Mouse (Mus musculus) urinary bladder, postnatal 25 days (tissue): ENCODE results near the gene Rgs9.

Source experiments
- DNase-seq: peaks from one replicate; pipeline ENCODE4 v3.0.0; 2022; ENCODE audit warnings: low spot score

Rgs9 gene

GRCm38 (mm10) chr11:109238671-109239070 is 59.3 kb downstream of the Rgs9 start:
- DNase-seq, result no peak

GRCm38 (mm10) chr11:109237796-109238195 is 60.1 kb downstream of the Rgs9 start:
- no peak for DNase-seq

- DNase-seq, result no peak
Measured at GRCm38 (mm10) chr11:109233627-109234026, 64.3 kb downstream of the Rgs9 start.

- no peak for DNase-seq
Measured at GRCm38 (mm10) chr11:109232811-109233210, 65.1 kb downstream of the Rgs9 start.

GRCm38 (mm10) chr11:109227139-109227538 is 70.8 kb downstream of the Rgs9 start:
- DNase-seq, result no peak

GRCm38 (mm10) chr11:109221209-109222007 is 76.5 kb downstream of the Rgs9 start:
- DNase-seq, result no peak

GRCm38 (mm10) chr11:109218722-109219430 is 79.1 kb downstream of the Rgs9 start:
- DNase-seq, result no peak

- DNase-seq, result no peak
Measured at GRCm38 (mm10) chr11:109217827-109218536, 79.9 kb downstream of the Rgs9 start.

- no peak for DNase-seq
Measured at GRCm38 (mm10) chr11:109210772-109211171, 87.2 kb downstream of the Rgs9 start.

GRCm38 (mm10) chr11:109210341-109210740 is 87.6 kb downstream of the Rgs9 start:
- DNase-seq, result no peak

- no peak for DNase-seq
Measured at GRCm38 (mm10) chr11:109206732-109207131, 91.2 kb downstream of the Rgs9 start.

- no peak for DNase-seq
Measured at GRCm38 (mm10) chr11:109206028-109206427, 91.9 kb downstream of the Rgs9 start.

GRCm38 (mm10) chr11:109199612-109200293 is 98.2 kb downstream of the Rgs9 start:
- DNase-seq, result no peak

- peak; percentile 59 for DNase-seq
Measured at GRCm38 (mm10) chr11:109192673-109193557, 105.0 kb downstream of the Rgs9 start.

- no peak for DNase-seq
Measured at GRCm38 (mm10) chr11:109188235-109188634, 109.7 kb downstream of the Rgs9 start.

- DNase-seq, result no peak
Measured at GRCm38 (mm10) chr11:109187631-109188184, 110.2 kb downstream of the Rgs9 start.

- no peak for DNase-seq
Measured at GRCm38 (mm10) chr11:109181118-109181517, 116.8 kb downstream of the Rgs9 start.

- DNase-seq, result no peak
Measured at GRCm38 (mm10) chr11:109180290-109180689, 117.6 kb downstream of the Rgs9 start.

GRCm38 (mm10) chr11:109178788-109179518 is 119.0 kb downstream of the Rgs9 start:
- peak; percentile 19 for DNase-seq

- DNase-seq, result no peak
Measured at GRCm38 (mm10) chr11:109175376-109175969, 122.5 kb downstream of the Rgs9 start.
